Mouse (Mus musculus) limb, embryonic 12.5 days (tissue): ENCODE measurements around the gene Cnp. TPM values are rescaled to one million over a fixed set of nuclear protein-coding genes. Genes with fewer than 3 reads are reported as not detected.

Experiments used
- ATAC-seq: fragments of 200-750 bp; cut with Nextera tagmentation; 2 replicates; pipeline ENCODE4 v1.8.0; 2017; ENCODE audit warnings: low read depth, moderate TSS enrichment; ENCODE audit not compliant: insufficient number of reproducible peaks, insufficient read depth, low FRiP score, low TSS enrichment
- H3K27ac ChIP-seq: fragments of 300-500 bp; sonication (generic); 2 replicates; pipeline ENCODE4 v1.5.1; 2016; ENCODE audit warnings: mild to moderate bottlenecking, moderate library complexity
- H3K27me3 ChIP-seq: fragments of 300-500 bp; sonication (generic); 2 replicates; pipeline ENCODE4 v1.6.1; 2016; ENCODE audit warnings: mild to moderate bottlenecking, moderate library complexity
- H3K36me3 ChIP-seq: fragments of 300-500 bp; sonication (generic); 2 replicates; pipeline ENCODE4 v1.6.1; 2016; ENCODE audit warnings: mild to moderate bottlenecking, moderate library complexity
- H3K4me1 ChIP-seq: fragments of 300-500 bp; sonication (generic); replicated peaks from 2 replicates; pipeline ENCODE4 v1.6.1; 2016
- H3K4me2 ChIP-seq: fragments of 300-500 bp; sonication (generic); 2 replicates; pipeline ENCODE4 v1.6.1; 2016; ENCODE audit warnings: mild to moderate bottlenecking, moderate library complexity
- H3K4me3 ChIP-seq: fragments of 300-500 bp; sonication (generic); replicated peaks from 2 replicates; pipeline ENCODE4 v1.5.1; 2016; ENCODE audit warnings: mild to moderate bottlenecking
- H3K9ac ChIP-seq: fragments of 300-500 bp; sonication (generic); replicated peaks from 2 replicates; pipeline ENCODE4 v1.6.1; 2016; ENCODE audit warnings: mild to moderate bottlenecking, moderate library complexity
- H3K9me3 ChIP-seq: fragments of 300-500 bp; sonication (generic); 2 replicates; pipeline ENCODE4 v1.6.1; 2016; ENCODE audit warnings: mild to moderate bottlenecking, moderate library complexity
- WGBS: fragments of 180-500 bp; shearing (Covaris S2); methylation state at CpG from one replicate; pipeline ENCODE4 v1.1.7; 2016; 5-methylcytosine and 5-hydroxymethylcytosine counted together
- polyA plus RNA-seq: library from polyadenylated mRNA; unstranded; fragments of >200 nt; fragmentation: Nextera tagmentation; extraction: Ambion mirVana; gene quantifications from 2 replicates; pipeline ENCODE4 v1.2.1, GENCODE M21; 2016

The Cnp gene
- polyA plus RNA-seq, 1 experiment from 2014 or later = 34.5 TPM

GRCm38 (mm10) chr11:100536466-100536865 lies 38.2 kb upstream of the Cnp start:
- Histone ChIP-seq H3K9ac (no peak overlapping the region), H3K9me3 (no peaks in the 10 kb centered on the region), H3K4me3 (no peak overlapping the region), H3K36me3 (no peaks in the 10 kb centered on the region), H3K4me2 (no peak overlapping the region), H3K27me3 (no peaks in the 10 kb centered on the region), H3K4me1 (no peaks in the 10 kb centered on the region), H3K27ac (no peak overlapping the region)
- ATAC-seq = no peak

- WGBS = 56% methylated on average over 6 of the region's 6 CpGs
- ATAC-seq = no peak
Measured at GRCm38 (mm10) chr11:100540966-100541365, 33.7 kb upstream of the Cnp start.

GRCm38 (mm10) chr11:100541577-100541976 lies 33.1 kb upstream of the Cnp start:
- no peak overlapping the region for H3K4me2 ChIP-seq
- H3K27me3 ChIP-seq = no peaks in the 10 kb centered on the region
- H3K27ac ChIP-seq = no peak overlapping the region
- H3K4me3 ChIP-seq = no peak overlapping the region
- H3K9ac ChIP-seq = no peak overlapping the region
- H3K4me1 ChIP-seq = peaks cover 12% of the 10 kb centered on the region; the same call in 1 of the 2 replicates
- no peaks in the 10 kb centered on the region for H3K36me3 ChIP-seq
- no peak for ATAC-seq
- no peaks in the 10 kb centered on the region for H3K9me3 ChIP-seq
- 88% methylated on average over 2 of the region's 2 CpGs for WGBS

More at GRCm38 (mm10) chr11:100540966-100541365, 33.7 kb upstream of the Cnp start:
- no peaks in the 10 kb centered on the region for H3K36me3 ChIP-seq
- no peak overlapping the region for H3K9ac ChIP-seq
- H3K4me3 ChIP-seq = no peak overlapping the region
- no peaks in the 10 kb centered on the region for H3K9me3 ChIP-seq
- no peak overlapping the region for H3K27ac ChIP-seq
- peaks cover 11% of the 10 kb centered on the region; the same call in 1 of the 2 replicates for H3K4me1 ChIP-seq
- no peak overlapping the region for H3K4me2 ChIP-seq
- H3K27me3 ChIP-seq = no peaks in the 10 kb centered on the region

GRCm38 (mm10) chr11:100544832-100545745 lies 29.6 kb upstream of the Cnp start, which contains the start of gene Ttc25:
Ttc25 (plus strand) TSS chr11:100545607.
- Histone ChIP-seq H3K27ac (0 out of 2 replicates have a peak within 1 kb of the TSS, but pooled peaks have one; percentile 12), H3K9ac (peak within 1 kb of the TSS; percentile 53), H3K27me3 (no peaks in the 10 kb centered on the region), H3K36me3 (no peaks in the 10 kb centered on the region), H3K4me1 (peaks cover 12% of the 10 kb centered on the region; the same call in 1 of the 2 replicates), H3K9me3 (no peaks in the 10 kb centered on the region), H3K4me2 (peak within 1 kb of the TSS; percentile 58), H3K4me3 (peak within 1 kb of the TSS; percentile 43)
- WGBS = 5% methylated on average over 28 of the region's 28 CpGs
- peak; percentile 89 for ATAC-seq

- Histone ChIP-seq H3K4me3 (peak overlapping the region; percentile 43), H3K27ac (0 out of 2 replicates have a peak overlapping the region, but pooled peaks have one; percentile 12), H3K4me2 (peak overlapping the region; percentile 58), H3K9me3 (no peaks in the 10 kb centered on the region), H3K9ac (peak overlapping the region; percentile 53), H3K4me1 (peaks cover 12% of the 10 kb centered on the region; the same call in 1 of the 2 replicates), H3K27me3 (no peaks in the 10 kb centered on the region), H3K36me3 (no peaks in the 10 kb centered on the region)
- ATAC-seq = peak; percentile 54; the same call in 1 of the 2 replicates
- WGBS = 30% methylated on average over 7 of the region's 7 CpGs
Measured at GRCm38 (mm10) chr11:100545746-100546085, 29.0 kb upstream of the Cnp start.

- no peaks in the 10 kb centered on the region for H3K27me3 ChIP-seq
- no peaks in the 10 kb centered on the region for H3K36me3 ChIP-seq
- H3K27ac ChIP-seq = no peak overlapping the region
- peaks cover 12% of the 10 kb centered on the region; the same call in 1 of the 2 replicates for H3K4me1 ChIP-seq
- no peak overlapping the region for H3K9ac ChIP-seq
- H3K4me2 ChIP-seq = no peak overlapping the region
- WGBS = 91% methylated on average over 6 of the region's 6 CpGs
- H3K4me3 ChIP-seq = no peak overlapping the region
- ATAC-seq = no peak
- no peaks in the 10 kb centered on the region for H3K9me3 ChIP-seq
Measured at GRCm38 (mm10) chr11:100546955-100547354, 27.7 kb upstream of the Cnp start.

- no peaks in the 10 kb centered on the region for H3K36me3 ChIP-seq
Measured at GRCm38 (mm10) chr11:100548141-100548540, 26.6 kb upstream of the Cnp start.

GRCm38 (mm10) chr11:100549466-100549865 lies 25.2 kb upstream of the Cnp start:
- no peak for ATAC-seq
- 87% methylated on average over 8 of the region's 8 CpGs for WGBS

More at GRCm38 (mm10) chr11:100548141-100548540, 26.6 kb upstream of the Cnp start:
- H3K27me3 ChIP-seq = no peaks in the 10 kb centered on the region
- no peak overlapping the region for H3K27ac ChIP-seq
- no peak for ATAC-seq
- no peak overlapping the region for H3K4me2 ChIP-seq
- peaks cover 12% of the 10 kb centered on the region; the same call in 1 of the 2 replicates for H3K4me1 ChIP-seq
- H3K9ac ChIP-seq = no peak overlapping the region
- H3K4me3 ChIP-seq = no peak overlapping the region
- WGBS = 83% methylated on average over 6 of the region's 6 CpGs
- H3K9me3 ChIP-seq = no peaks in the 10 kb centered on the region

GRCm38 (mm10) chr11:100550101-100550500 lies 24.6 kb upstream of the Cnp start:
- 72% methylated on average over 6 of the region's 6 CpGs for WGBS
- H3K4me2 ChIP-seq = no peak overlapping the region
- H3K4me3 ChIP-seq = no peak overlapping the region
- peaks cover 7% of the 10 kb centered on the region; the same call in 1 of the 2 replicates for H3K4me1 ChIP-seq
- H3K9me3 ChIP-seq = no peaks in the 10 kb centered on the region
- no peaks in the 10 kb centered on the region for H3K36me3 ChIP-seq
- H3K27me3 ChIP-seq = no peaks in the 10 kb centered on the region
- H3K9ac ChIP-seq = no peak overlapping the region
- no peak for ATAC-seq
- no peak overlapping the region for H3K27ac ChIP-seq

More at GRCm38 (mm10) chr11:100549466-100549865, 25.2 kb upstream of the Cnp start:
- Histone ChIP-seq H3K9ac (no peak overlapping the region), H3K4me3 (no peak overlapping the region), H3K9me3 (no peaks in the 10 kb centered on the region), H3K36me3 (no peaks in the 10 kb centered on the region), H3K4me2 (no peak overlapping the region), H3K4me1 (peaks cover 12% of the 10 kb centered on the region; the same call in 1 of the 2 replicates), H3K27me3 (no peaks in the 10 kb centered on the region), H3K27ac (no peak overlapping the region)

- Histone ChIP-seq H3K4me3 (no peak overlapping the region), H3K4me2 (no peak overlapping the region), H3K36me3 (no peaks in the 10 kb centered on the region), H3K27me3 (no peaks in the 10 kb centered on the region), H3K9me3 (no peaks in the 10 kb centered on the region), H3K9ac (no peak overlapping the region), H3K4me1 (no peaks in the 10 kb centered on the region; the same call in 1 of the 2 replicates), H3K27ac (no peak overlapping the region)
- 82% methylated on average over 4 of the region's 4 CpGs for WGBS
- ATAC-seq = no peak
Measured at GRCm38 (mm10) chr11:100552842-100553241, 21.9 kb upstream of the Cnp start.

- Histone ChIP-seq H3K4me2 (no peak overlapping the region; the same call in 1 of the 2 replicates), H3K36me3 (no peaks in the 10 kb centered on the region), H3K9ac (no peak overlapping the region), H3K27me3 (no peaks in the 10 kb centered on the region), H3K4me3 (no peak overlapping the region), H3K27ac (no peak overlapping the region), H3K4me1 (no peaks in the 10 kb centered on the region; the same call in 1 of the 2 replicates), H3K9me3 (no peaks in the 10 kb centered on the region)
- 18% methylated on average over 11 of the region's 11 CpGs for WGBS
- no peak for ATAC-seq
Measured at GRCm38 (mm10) chr11:100555583-100555982, 19.1 kb upstream of the Cnp start.
